Mouse (Mus musculus) G1E (cell line): ENCODE measurements around the gene Dazl.

Experiments
- CTCF ChIP-seq: IDR thresholded peaks from 2 replicates; pipeline ENCODE4 v1.5.1; 2012; ENCODE audit warnings: low read depth, low read length, inconsistent platforms, mixed read lengths
- GATA1 ChIP-seq: IDR thresholded peaks from 2 replicates; pipeline ENCODE4 v1.6.1; 2012; ENCODE audit warnings: borderline replicate concordance, low read length, inconsistent platforms, mixed read lengths
- GATA2 ChIP-seq: IDR thresholded peaks from 2 replicates; pipeline ENCODE4 v1.6.1; 2012; ENCODE audit warnings: low read depth, low read length, inconsistent platforms, borderline replicate concordance
- POLR2AphosphoS5 ChIP-seq: IDR thresholded peaks from 2 replicates; pipeline ENCODE4 v1.6.1; 2012; ENCODE audit warnings: low read depth, low read length, inconsistent platforms; ENCODE audit not compliant: insufficient replicate concordance

DNA sequence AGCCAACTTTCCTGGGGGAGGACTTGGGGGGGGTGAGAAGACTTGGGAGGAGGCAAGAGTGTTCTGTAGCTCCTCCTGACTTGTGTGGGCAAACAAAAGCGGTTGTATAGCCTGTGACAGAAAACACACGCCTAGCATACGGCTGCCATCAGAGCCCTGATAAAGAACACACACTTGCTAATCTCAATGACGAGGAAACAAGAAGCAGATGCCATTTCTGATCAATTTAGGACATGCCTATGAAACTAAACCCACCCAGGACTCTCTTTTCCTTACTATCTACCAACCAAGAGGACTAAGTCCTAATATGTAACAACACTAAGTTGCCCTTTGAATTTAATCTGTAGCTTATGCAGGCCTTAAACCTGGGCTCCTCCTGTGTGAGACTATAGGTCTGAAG, 31.2 kb upstream of the Dazl start:
- TF ChIP-seq CTCF (no peak), GATA2 (no peak), POLR2AphosphoS5 (no peak), GATA1 (no peak)
